Mouse (Mus musculus) bone marrow macrophage, adult 2 months (primary cell): ENCODE measurements around the gene Heatr5a.

Experiments used
- CTCF ChIP-seq: IDR thresholded peaks from 2 replicates; pipeline ENCODE4 v1.5.1; 2012; ENCODE audit warnings: low read depth, mild to moderate bottlenecking, low read length, moderate library complexity
- POLR2A ChIP-seq: IDR thresholded peaks from 2 replicates; pipeline ENCODE4 v1.6.1; 2012; ENCODE audit warnings: mild to moderate bottlenecking, low read depth, low read length, borderline replicate concordance

DNA sequence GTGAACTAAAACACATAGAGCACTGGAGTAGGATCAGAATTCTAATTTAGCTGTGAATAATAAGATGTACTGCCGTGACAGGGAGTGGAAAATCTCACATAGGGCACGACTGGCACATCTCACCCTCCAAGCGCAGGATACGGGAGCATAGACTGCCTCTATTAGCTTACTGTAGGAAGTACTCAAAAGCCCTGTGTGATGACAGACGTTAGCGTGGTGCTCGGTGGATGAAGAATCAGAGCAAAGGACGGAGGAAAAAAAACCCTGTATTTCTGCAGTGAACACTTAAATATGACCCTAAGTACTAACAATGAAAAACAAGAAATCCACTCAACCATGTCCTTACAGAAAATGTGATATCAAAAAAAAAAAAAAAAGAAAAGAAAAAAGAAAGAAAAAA is 41.0 kb upstream of the Heatr5a start:
- TF ChIP-seq POLR2A (no peak), CTCF (no peak)
